Mouse (Mus musculus) heart, postnatal 0 days (tissue): ENCODE results near the gene Col6a6. TPM values are rescaled to one million over a fixed set of nuclear protein-coding genes. Genes with fewer than 3 reads are reported as not detected.

Source experiments
- ATAC-seq: fragments of 200-750 bp; cut with Nextera tagmentation; 2 replicates; pipeline ENCODE4 v1.8.0; 2017; ENCODE audit warnings: low read depth, moderate number of reproducible peaks, moderate library complexity; ENCODE audit not compliant: insufficient read depth
- DNase-seq: peaks from one replicate; pipeline ENCODE4 v3.0.0-alpha.2; 2016; ENCODE audit warnings: low spot score
- H3K27ac ChIP-seq: fragments of 300-500 bp; sonication (generic); 2 replicates; pipeline ENCODE4 v1.5.1; 2014; ENCODE audit warnings: low read depth, mild to moderate bottlenecking
- H3K27me3 ChIP-seq: fragments of 300-500 bp; sonication (generic); 2 replicates; pipeline ENCODE4 v1.6.1; 2014; ENCODE audit warnings: low read length, mixed read lengths; ENCODE audit not compliant: control insufficient read depth, insufficient read depth
- H3K36me3 ChIP-seq: fragments of 300-500 bp; sonication (generic); replicated peaks from 2 replicates; pipeline ENCODE4 v1.6.1; 2014; ENCODE audit warnings: low read length, mixed read lengths; ENCODE audit not compliant: control insufficient read depth, insufficient read depth
- H3K4me1 ChIP-seq: fragments of 300-500 bp; sonication (generic); 2 replicates; pipeline ENCODE4 v1.6.1; 2014; ENCODE audit warnings: antibody characterized with exemption; ENCODE audit not compliant: control insufficient read depth, insufficient read depth
- H3K4me2 ChIP-seq: fragments of 300-500 bp; sonication (generic); 2 replicates; pipeline ENCODE4 v1.6.1; 2014; ENCODE audit warnings: low read depth, mild to moderate bottlenecking, low read length, moderate library complexity
- H3K4me3 ChIP-seq: fragments of 300-500 bp; sonication (generic); 2 replicates; pipeline ENCODE4 v1.5.1; 2014; ENCODE audit warnings: low read depth, low read length
- H3K9ac ChIP-seq: fragments of 300-500 bp; sonication (generic); replicated peaks from 2 replicates; pipeline ENCODE4 v1.6.1; 2014; ENCODE audit warnings: low read depth, low read length, mixed read lengths
- H3K9me3 ChIP-seq: fragments of 300-500 bp; sonication (generic); replicated peaks from 2 replicates; pipeline ENCODE4 v1.6.1; 2016; ENCODE audit warnings: low read length; ENCODE audit not compliant: control insufficient read depth
- CTCF ChIP-seq: IDR thresholded peaks from 2 replicates; pipeline ENCODE4 v1.5.1; 2016; ENCODE audit warnings: antibody characterized with exemption, control low read depth, low read depth
- EP300 ChIP-seq: IDR thresholded peaks from 2 replicates; pipeline ENCODE4 v1.6.1; 2016; ENCODE audit warnings: antibody characterized with exemption, low read depth
- WGBS: fragments of 180-500 bp; shearing (Covaris S2); extraction: QIAGEN DNeasy Blood & Tissue Kit; methylation state at CpG from one replicate; pipeline ENCODE4 v1.1.7; 2014; 5-methylcytosine and 5-hydroxymethylcytosine counted together
- polyA plus RNA-seq: library from polyadenylated mRNA; unstranded; fragments of >200 nt; fragmentation: Nextera tagmentation; extraction: Ambion mirVana; gene quantifications from 2 replicates; pipeline ENCODE4 v1.2.1, GENCODE M21; 2015
- total RNA-seq: library from RNA; depleted of rRNA; stranded (reverse); fragments of >200 nt; gene quantifications from 2 replicates; pipeline ENCODE4 v1.2.3, GENCODE M21; 2014; ENCODE audit warnings: low replicate concordance

The Col6a6 gene
- total and polyA plus RNA-seq, 2 experiments from 2014 or later, result 1.7 to 5.4 TPM

GRCm38 (mm10) chr9:105838396-105839146 is 10.6 kb upstream of the Col6a6 start:
- WGBS, result 76% methylated on average over 4 of the region's 4 CpGs
- TF ChIP-seq CTCF, result no peak
- no peak for TF ChIP-seq EP300
- H3K27ac ChIP-seq, result no peak overlapping the region
- H3K36me3 ChIP-seq, result no peaks in the 10 kb centered on the region
- 0 out of 2 replicates have a peak, but pooled peaks cover 14% of the 10 kb centered on the region for H3K4me1 ChIP-seq
- H3K27me3 ChIP-seq, result no peaks in the 10 kb centered on the region
- no peak overlapping the region for H3K4me2 ChIP-seq
- H3K4me3 ChIP-seq, result no peak overlapping the region
- ATAC-seq, result no peak
- H3K9me3 ChIP-seq, result no peaks in the 10 kb centered on the region
- H3K9ac ChIP-seq, result no peak overlapping the region
- no peak for DNase-seq

- 9% methylated on average over 7 of the region's 7 CpGs for WGBS
Measured at GRCm38 (mm10) chr9:105835587-105835986, 7.6 kb upstream of the Col6a6 start.

GRCm38 (mm10) chr9:105834799-105835198 is 6.8 kb upstream of the Col6a6 start:
- Histone ChIP-seq H3K36me3 (no peaks in the 10 kb centered on the region), H3K27ac (no peak overlapping the region), H3K27me3 (no peaks in the 10 kb centered on the region), H3K9ac (no peak overlapping the region), H3K4me2 (no peak overlapping the region; the same call in 1 of the 2 replicates), H3K9me3 (no peaks in the 10 kb centered on the region), H3K4me3 (peak overlapping the region; percentile 19; the same call in 1 of the 2 replicates), H3K4me1 (0 out of 2 replicates have a peak, but pooled peaks cover 9% of the 10 kb centered on the region)
- DNase-seq (peak; percentile 27), ATAC-seq (no peak)
- TF ChIP-seq EP300 (no peak), CTCF (peak; percentile 46)
- 61% methylated on average over 4 of the region's 4 CpGs for WGBS

More at GRCm38 (mm10) chr9:105835587-105835986, 7.6 kb upstream of the Col6a6 start:
- peak overlapping the region; percentile 57 for H3K27ac ChIP-seq
- H3K9me3 ChIP-seq, result no peaks in the 10 kb centered on the region
- H3K27me3 ChIP-seq, result no peaks in the 10 kb centered on the region
- H3K4me3 ChIP-seq, result peak overlapping the region; percentile 19; the same call in 1 of the 2 replicates
- peak overlapping the region; percentile 52 for H3K4me2 ChIP-seq
- DNase-seq, result peak; percentile 54
- TF ChIP-seq CTCF (no peak), EP300 (no peak)
- 0 out of 2 replicates have a peak, but pooled peaks cover 9% of the 10 kb centered on the region for H3K4me1 ChIP-seq
- no peaks in the 10 kb centered on the region for H3K36me3 ChIP-seq
- H3K9ac ChIP-seq, result 0 out of 2 replicates have a peak overlapping the region, but pooled peaks have one; percentile 26
- peak; percentile 75 for ATAC-seq

GRCm38 (mm10) chr9:105831291-105831690 is 3.3 kb upstream of the Col6a6 start:
- ATAC-seq (no peak), DNase-seq (no peak)
- Histone ChIP-seq H3K36me3 (no peaks in the 10 kb centered on the region), H3K4me3 (no peak overlapping the region), H3K27ac (no peak overlapping the region), H3K9ac (no peak overlapping the region), H3K9me3 (no peaks in the 10 kb centered on the region), H3K27me3 (no peaks in the 10 kb centered on the region), H3K4me1 (0 out of 2 replicates have a peak, but pooled peaks cover 12% of the 10 kb centered on the region), H3K4me2 (no peak overlapping the region)
- WGBS, result 79% methylated on average over 9 of the region's 9 CpGs
- TF ChIP-seq EP300 (no peak), CTCF (no peak)

GRCm38 (mm10) chr9:105827076-105827647 is 798 bp downstream of the Col6a6 start:
- ATAC-seq, result no peak
- Histone ChIP-seq H3K9ac (no peak overlapping the region), H3K4me1 (0 out of 2 replicates have a peak, but pooled peaks cover 3% of the 10 kb centered on the region), H3K27me3 (no peaks in the 10 kb centered on the region), H3K36me3 (no peaks in the 10 kb centered on the region), H3K4me3 (no peak overlapping the region), H3K27ac (no peak overlapping the region), H3K4me2 (peak overlapping the region; percentile 36; the same call in 1 of the 2 replicates), H3K9me3 (no peaks in the 10 kb centered on the region)
- no peak for DNase-seq
- TF ChIP-seq EP300, result no peak
- 51% methylated on average over 8 of the region's 8 CpGs for WGBS
